Mouse (Mus musculus) CH12.LX (cell line): ENCODE data around the gene Tlnrd1. TPM values are rescaled to one million over a fixed set of nuclear protein-coding genes. Genes with fewer than 3 reads are reported as not detected.

Experiments
- DNase-seq: peaks from one replicate; pipeline ENCODE4 v3.0.0-alpha.2; 2013; ENCODE audit errors: extremely low read depth
- H3K27ac ChIP-seq: 2 replicates; pipeline ENCODE4 v1.5.1; 2012; ENCODE audit warnings: low read depth, mild to moderate bottlenecking, control low read depth, moderate library complexity; ENCODE audit not compliant: insufficient read depth
- H3K27me3 ChIP-seq: replicated peaks from 2 replicates; pipeline ENCODE3; 2012; ENCODE audit warnings: inconsistent platforms
- H3K36me3 ChIP-seq, 2 experiments: replicated peaks in 1 of 2; 2 replicates each; pipeline versions ENCODE3 to v1.6.1; 2012; ENCODE audit warnings: inconsistent platforms in 1 of 2, low read length in 1 of 2, mild to moderate bottlenecking in 1 of 2, mixed read lengths in 1 of 2, moderate library complexity in 1 of 2; ENCODE audit not compliant: control insufficient read depth in 1 of 2, insufficient read depth in 1 of 2
- H3K4me1 ChIP-seq, 2 experiments: 2 replicates each; pipeline ENCODE4 v1.6.1; 2012; ENCODE audit warnings: inconsistent platforms in 1 of 2, moderate library complexity in 1 of 2; ENCODE audit not compliant: insufficient read depth in 2 of 2, control insufficient read depth in 1 of 2
- H3K4me2 ChIP-seq: 2 replicates; pipeline ENCODE4 v1.6.1; 2012; ENCODE audit warnings: low read depth, mild to moderate bottlenecking, control low read depth; ENCODE audit not compliant: poor library complexity, insufficient read depth, severe bottlenecking
- H3K4me3 ChIP-seq, 3 experiments: fragments of 150-350 bp in 1 of 3; sonication (generic) in 1 of 3; replicated peaks in 1 of 3; 2 replicates each; pipeline versions ENCODE3 to v1.5.1; 2011 to 2012; ENCODE audit warnings: low read depth in 2 of 3, low read length in 2 of 3, mild to moderate bottlenecking in 2 of 3, moderate library complexity in 2 of 3, control low read depth in 1 of 3, improper control_type of control experiment in 1 of 3, inconsistent platforms in 1 of 3, mixed read lengths in 1 of 3; ENCODE audit not compliant: poor library complexity in 1 of 3
- H3K79me2 ChIP-seq: replicated peaks from 2 replicates; pipeline ENCODE4 v1.6.1; 2012; ENCODE audit warnings: mild to moderate bottlenecking, moderate library complexity; ENCODE audit not compliant: control insufficient read depth, poor library complexity, insufficient read depth, severe bottlenecking; ENCODE audit errors: extremely low read depth
- H3K9ac ChIP-seq: 2 replicates; pipeline ENCODE4 v1.6.1; 2012; ENCODE audit warnings: low read depth, mild to moderate bottlenecking, control low read depth, moderate library complexity; ENCODE audit not compliant: insufficient read depth
- H3K9me3 ChIP-seq: replicated peaks from 2 replicates; pipeline ENCODE3; 2012; ENCODE audit warnings: low read length, inconsistent platforms, mixed read lengths
- BHLHE40 ChIP-seq: IDR thresholded peaks from 2 replicates; pipeline ENCODE4 v1.6.1; 2011; ENCODE audit warnings: mild to moderate bottlenecking, low read depth, low read length, improper control_type of control experiment
- CHD2 ChIP-seq: IDR thresholded peaks from 2 replicates; pipeline ENCODE4 v1.6.1; 2011; ENCODE audit warnings: low read length, improper control_type of control experiment
- CTCF ChIP-seq, 2 experiments: IDR thresholded peaks in 1 of 2; conservative IDR thresholded peaks in 1 of 2; 2 replicates each; pipeline ENCODE4 v1.5.1; 2011 to 2012; ENCODE audit warnings: low read depth in 2 of 2, low read length in 2 of 2, improper control_type of control experiment in 1 of 2, inconsistent platforms in 1 of 2, mild to moderate bottlenecking in 1 of 2, moderate library complexity in 1 of 2
- E2F4 ChIP-seq: IDR thresholded peaks from 2 replicates; pipeline ENCODE4 v1.6.1; 2011; ENCODE audit warnings: low read depth, low read length, improper control_type of control experiment; ENCODE audit not compliant: insufficient replicate concordance
- ELF1 ChIP-seq: IDR thresholded peaks from 2 replicates; pipeline ENCODE4 v1.6.1; 2014; ENCODE audit warnings: low read depth, mild to moderate bottlenecking, inconsistent platforms, low read length, improper control_type of control experiment
- EP300 ChIP-seq: IDR thresholded peaks from 2 replicates; pipeline ENCODE4 v1.6.1; 2011; ENCODE audit warnings: low read length, improper control_type of control experiment
- GABPA ChIP-seq: IDR thresholded peaks from 2 replicates; pipeline ENCODE4 v1.6.1; 2012; ENCODE audit warnings: low read depth, low read length, improper control_type of control experiment, inconsistent platforms; ENCODE audit not compliant: insufficient replicate concordance
- HCFC1 ChIP-seq: IDR thresholded peaks from 2 replicates; pipeline ENCODE4 v1.6.1; 2012; ENCODE audit warnings: low read depth, mild to moderate bottlenecking, inconsistent platforms, low read length, improper control_type of control experiment
- MAZ ChIP-seq: IDR thresholded peaks from 2 replicates; pipeline ENCODE4 v1.6.1; 2012; ENCODE audit warnings: low read depth, mild to moderate bottlenecking, inconsistent platforms, low read length, improper control_type of control experiment, moderate library complexity
- MEF2A ChIP-seq: IDR thresholded peaks from 2 replicates; pipeline ENCODE4 v1.6.1; 2014; ENCODE audit warnings: low read depth, mild to moderate bottlenecking, inconsistent platforms, low read length, improper control_type of control experiment, borderline replicate concordance
- MXI1 ChIP-seq: IDR thresholded peaks from 2 replicates; pipeline ENCODE4 v1.6.1; 2011; ENCODE audit warnings: mild to moderate bottlenecking, low read depth, low read length, improper control_type of control experiment
- MYC ChIP-seq: IDR thresholded peaks from 2 replicates; pipeline ENCODE4 v1.6.1; 2011; ENCODE audit warnings: low read depth, mild to moderate bottlenecking, improper control_type of control experiment, low read length
- POLR2A ChIP-seq: IDR thresholded peaks from 2 replicates; pipeline ENCODE4 v1.6.1; 2011; ENCODE audit warnings: low read depth, mild to moderate bottlenecking, improper control_type of control experiment, low read length
- POLR2AphosphoS2 ChIP-seq: IDR thresholded peaks from 2 replicates; pipeline ENCODE4 v1.6.1; 2011; ENCODE audit warnings: low read depth, low read length, improper control_type of control experiment
- RAD21 ChIP-seq: IDR thresholded peaks from 2 replicates; pipeline ENCODE4 v1.6.1; 2011; ENCODE audit warnings: low read depth, mild to moderate bottlenecking, low read length, improper control_type of control experiment, moderate library complexity
- SIN3A ChIP-seq: IDR thresholded peaks from 2 replicates; pipeline ENCODE4 v1.6.1; 2012; ENCODE audit warnings: low read length, improper control_type of control experiment, inconsistent platforms
- SMC3 ChIP-seq: IDR thresholded peaks from 2 replicates; pipeline ENCODE4 v1.6.1; 2011; ENCODE audit warnings: low read depth, low read length, improper control_type of control experiment
- TBP ChIP-seq: conservative IDR thresholded peaks from 2 replicates; pipeline ENCODE4 v1.6.1; 2011; ENCODE audit warnings: low read depth, low read length, improper control_type of control experiment
- USF1 ChIP-seq: IDR thresholded peaks from 2 replicates; pipeline ENCODE4 v1.6.1; 2014; ENCODE audit warnings: low read depth, mild to moderate bottlenecking, inconsistent platforms, low read length, improper control_type of control experiment
- ZC3H11A ChIP-seq: IDR thresholded peaks from 2 replicates; pipeline ENCODE4 v1.6.1; 2012; ENCODE audit warnings: low read depth, mild to moderate bottlenecking, inconsistent platforms, low read length, improper control_type of control experiment
- ZKSCAN1 ChIP-seq: IDR thresholded peaks from 2 replicates; pipeline ENCODE4 v1.6.1; 2012; ENCODE audit warnings: low read depth, inconsistent platforms, low read length, improper control_type of control experiment, borderline replicate concordance
- ZMIZ1 ChIP-seq: IDR thresholded peaks from 2 replicates; pipeline ENCODE4 v1.6.1; 2012; ENCODE audit warnings: low read depth, mild to moderate bottlenecking, inconsistent platforms, low read length, improper control_type of control experiment
- ZNF384 ChIP-seq: IDR thresholded peaks from 2 replicates; pipeline ENCODE4 v1.6.1; 2012; ENCODE audit warnings: low read depth, low read length, improper control_type of control experiment, inconsistent platforms
- dilution Hi-C: fragments of 300-500 bp; cut with MboI; formaldehyde crosslinking; loops from 2 replicates; pipeline ENCODE4 v1.14.3; 2020; ENCODE audit warnings: low sequenced_read_pairs; ENCODE audit not compliant: extremely low pct_unique_long_range_greater_than_20kb, extremely low pct_ligation_motif_present
- in situ Hi-C: fragments of 300-500 bp; cut with MboI; formaldehyde crosslinking; loops from 3 replicates; pipeline ENCODE4 v1.14.3; 2019; ENCODE audit warnings: low sequenced_read_pairs, low pct_ligation_motif_present, low pct_unique_long_range_greater_than_20kb, mixed read lengths
- polyA plus RNA-seq: library from polyadenylated mRNA; unstranded; fragments of >175 nt; gene quantifications from 2 replicates; pipeline ENCODE4 v1.2.1, GENCODE M21; 2012; ENCODE audit warnings: low read depth; ENCODE audit not compliant: insufficient read length
- total RNA-seq, 2 experiments: library from RNA; depleted of rRNA; stranded (reverse); fragments of 300-350 nt in 1 of 2; fragments of >200 nt in 1 of 2; gene quantifications; 2 replicates each; pipeline ENCODE4 v1.2.3; 2012 to 2014

The Tlnrd1 gene
- total and polyA plus RNA-seq, 3 experiments = 5.5 to 15.6 (median 10.6) TPM

DNA sequence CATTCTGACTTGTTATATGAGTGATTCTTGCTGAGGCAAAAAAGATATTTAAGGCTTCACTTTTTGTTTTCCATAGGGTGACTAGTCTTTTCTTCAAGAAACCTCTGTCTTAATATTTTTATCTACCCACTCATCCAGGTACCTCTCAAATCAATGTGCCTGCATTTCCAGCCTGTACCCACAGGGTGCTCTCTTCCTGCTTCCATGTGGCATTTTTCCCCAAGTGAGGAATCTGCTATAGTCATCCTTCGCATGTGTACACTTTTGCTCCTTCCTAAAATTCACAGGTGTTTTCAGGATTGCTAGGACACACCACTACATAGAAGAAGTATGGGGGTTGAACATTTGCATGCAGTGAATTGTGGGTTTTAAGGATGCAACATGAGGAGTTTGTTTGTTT is 10.2 kb upstream of the Tlnrd1 start:
- no peaks in the 10 kb centered on the region for H3K27me3 ChIP-seq
- no peak overlapping the region for H3K27ac ChIP-seq
- peaks cover 38 to 47% of the 10 kb centered on the region in 2 experiments for H3K36me3 ChIP-seq
- no peak overlapping the region for H3K4me2 ChIP-seq
- H3K79me2 ChIP-seq = peaks cover 24% of the 10 kb centered on the region
- no peak overlapping the region for H3K4me3 ChIP-seq
- H3K4me1 ChIP-seq = peaks cover 0 to 43% of the 10 kb centered on the region in 2 experiments; a peak in 3 of 4 replicates
- DNase-seq = no peak
- TF ChIP-seq ZNF384 (no peak), GABPA (no peak), POLR2AphosphoS2 (no peak), USF1 (no peak), CHD2 (no peak), TBP (no peak), ELF1 (no peak), EP300 (no peak), RAD21 (no peak), POLR2A (no peak), MAZ (no peak), MXI1 (no peak), SMC3 (no peak), HCFC1 (no peak), ZMIZ1 (no peak), ZKSCAN1 (no peak), ZC3H11A (no peak), MYC (no peak), CTCF (conservative IDR thresholded peaks at IDR 0.05 in 1 of 2, IDR thresholded peaks at IDR 0.05 in 1 of 2; ENCODE audit: low read depth in 2 of 2, low read length in 2 of 2) (no peak), MEF2A (no peak)
- no peaks in the 10 kb centered on the region for H3K9me3 ChIP-seq
- in situ Hi-C loops = loop anchor here (25.0 kb wide), 1 partner anchor 232 kb away; no protein-coding TSS in a partner anchor
- dilution Hi-C loops = no loop called here
- no peak overlapping the region for H3K9ac ChIP-seq

DNA sequence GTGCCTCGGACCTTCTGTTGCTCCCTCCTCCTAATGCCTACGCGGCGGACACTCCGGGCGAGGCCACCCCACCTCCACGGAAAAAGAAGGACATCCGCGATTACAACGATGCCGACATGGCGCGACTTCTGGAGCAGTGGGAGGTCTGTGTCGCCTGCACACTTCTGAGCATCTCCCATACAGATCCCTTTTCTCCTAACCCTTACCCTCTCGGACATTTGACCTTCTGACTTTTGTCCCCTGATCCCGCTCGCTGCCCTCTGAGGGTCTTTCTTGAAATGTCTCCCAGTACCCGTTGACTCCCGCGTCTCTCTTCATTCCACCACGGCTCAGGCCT is 8.2 kb upstream of the Tlnrd1 start:
- dilution Hi-C loops = no loop called here
- in situ Hi-C loops = loop anchor here (25.0 kb wide), 1 partner anchor 230 kb away; no protein-coding TSS in a partner anchor
- DNase-seq = no peak
- H3K27ac ChIP-seq = peak overlapping the region; percentile 84
- TF ChIP-seq ELF1 = no peak
- TF ChIP-seq BHLHE40 = no peak
- no peak for TF ChIP-seq MYC
- no peak for TF ChIP-seq TBP
- 0 out of 2 replicates have a peak, but pooled peaks have one; percentile 54 for TF ChIP-seq SIN3A
- TF ChIP-seq SMC3 = no peak
- no peak for TF ChIP-seq E2F4
- no peak for TF ChIP-seq POLR2AphosphoS2
- peak; percentile 39; the same call in 1 of the 2 replicates for TF ChIP-seq CHD2
- peak overlapping the region; percentile 80 to 96 (median 88) for H3K4me3 ChIP-seq
- H3K79me2 ChIP-seq = peaks cover 24% of the 10 kb centered on the region
- no peaks in the 10 kb centered on the region for H3K27me3 ChIP-seq
- H3K9me3 ChIP-seq = no peaks in the 10 kb centered on the region
- peaks cover 0 to 49% of the 10 kb centered on the region in 2 experiments; a peak in 3 of 4 replicates for H3K4me1 ChIP-seq
- H3K36me3 ChIP-seq = peaks cover 17 to 26% of the 10 kb centered on the region in 2 experiments
- H3K4me2 ChIP-seq = no peak overlapping the region
- peak overlapping the region; percentile 66 for H3K9ac ChIP-seq
